Mouse (Mus musculus) heart, postnatal 0 days (tissue): Measurements from ENCODE around the gene Susd3.

Experiments used
- CTCF ChIP-seq: IDR thresholded peaks from 2 replicates; pipeline ENCODE4 v1.5.1; 2016; ENCODE audit warnings: antibody characterized with exemption, control low read depth, low read depth
- EP300 ChIP-seq: IDR thresholded peaks from 2 replicates; pipeline ENCODE4 v1.6.1; 2016; ENCODE audit warnings: antibody characterized with exemption, low read depth

DNA sequence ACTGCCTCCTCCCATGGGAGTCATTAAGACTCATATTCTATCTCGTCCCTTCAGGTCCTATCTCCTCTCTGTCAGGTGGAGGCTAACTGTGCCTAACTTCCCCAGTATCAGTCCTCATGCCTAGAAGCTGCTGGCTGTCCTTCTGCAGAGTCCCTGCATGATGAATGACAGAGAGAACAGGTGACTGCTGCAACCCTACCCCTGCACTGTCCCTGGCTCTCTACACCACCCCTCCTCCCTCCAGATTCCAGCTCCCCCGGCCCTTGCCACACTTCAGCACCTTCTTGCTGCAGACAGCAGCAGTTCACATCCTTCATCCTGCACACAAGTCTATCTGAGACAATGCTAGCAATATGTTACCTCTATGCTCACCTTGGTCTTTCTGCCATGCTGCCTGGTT, 33.7 kb upstream of the Susd3 start:
- TF ChIP-seq CTCF (no peak), EP300 (no peak)
